Mouse (Mus musculus) brown adipose tissue, adult 24 weeks (tissue): ENCODE measurements around the gene Plcb1. TPM values are rescaled to one million over a fixed set of nuclear protein-coding genes. Genes with fewer than 3 reads are reported as not detected.

Experiments
- H3K27ac ChIP-seq: fragments of 200-500 bp; replicated peaks from 2 replicates; pipeline ENCODE4 v1.5.1; 2012; ENCODE audit warnings: low read depth, mild to moderate bottlenecking, low read length
- H3K4me1 ChIP-seq: fragments of 200-500 bp; 2 replicates; pipeline ENCODE4 v1.6.1; 2012; ENCODE audit warnings: low read length, mixed read lengths; ENCODE audit not compliant: control insufficient read depth, insufficient read depth, insufficient read length
- H3K4me3 ChIP-seq: fragments of 200-500 bp; 2 replicates; pipeline ENCODE4 v1.5.1; 2012; ENCODE audit warnings: low read depth, mild to moderate bottlenecking, low read length, moderate library complexity; ENCODE audit not compliant: insufficient read depth
- polyA plus RNA-seq: library from polyadenylated mRNA; stranded (reverse); fragments of >200 nt; gene quantifications from 2 replicates; pipeline ENCODE4 v1.2.4, GENCODE M21; 2012; ENCODE audit not compliant: missing spikeins, insufficient read depth, insufficient read length

Gene Plcb1
- polyA plus RNA-seq, 1 experiment, result 8.9 TPM

DNA sequence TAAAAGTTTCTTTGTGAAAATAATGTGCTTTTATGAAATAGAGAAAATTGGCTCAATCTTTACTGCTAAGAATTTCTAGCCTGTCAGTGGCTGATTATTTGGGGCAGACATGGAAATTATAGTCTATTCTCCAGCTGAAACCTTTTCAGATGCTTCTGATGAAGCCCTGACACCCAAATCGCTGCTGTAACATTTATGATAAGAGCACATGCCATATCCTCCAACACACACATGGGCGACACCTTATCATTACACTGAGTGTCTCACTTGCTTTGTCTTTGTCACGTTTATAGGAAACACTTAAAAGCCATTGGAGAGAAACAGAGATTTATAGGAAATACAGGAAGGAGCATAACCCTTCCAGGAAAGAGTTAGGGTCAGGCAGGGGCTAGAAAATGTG, 379.6 kb downstream of the Plcb1 start:
- Histone ChIP-seq H3K27ac (no peak overlapping the region), H3K4me3 (no peak overlapping the region), H3K4me1 (peaks cover 2% of the 10 kb centered on the region)

DNA sequence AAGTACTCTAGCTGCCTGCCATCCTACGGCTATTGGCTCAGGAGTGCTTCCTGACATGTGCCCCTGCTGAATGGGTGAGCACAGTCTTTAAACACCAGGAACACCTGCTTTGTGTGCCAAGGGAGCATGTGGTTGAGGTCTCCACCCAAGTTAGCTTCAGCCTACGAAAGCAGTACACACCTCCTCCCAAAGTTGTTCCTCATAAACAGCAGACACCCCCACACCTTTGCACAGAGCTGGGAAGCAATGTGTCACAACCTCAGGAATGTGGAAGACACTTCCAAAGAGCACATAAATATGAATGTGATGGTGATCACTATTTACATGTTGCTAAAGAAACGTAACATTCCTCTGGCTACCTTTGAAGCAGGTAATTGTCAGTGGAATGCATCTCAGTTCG, 389.7 kb downstream of the Plcb1 start:
- Histone ChIP-seq H3K4me1 (no peaks in the 10 kb centered on the region), H3K27ac (no peak overlapping the region), H3K4me3 (no peak overlapping the region)

DNA sequence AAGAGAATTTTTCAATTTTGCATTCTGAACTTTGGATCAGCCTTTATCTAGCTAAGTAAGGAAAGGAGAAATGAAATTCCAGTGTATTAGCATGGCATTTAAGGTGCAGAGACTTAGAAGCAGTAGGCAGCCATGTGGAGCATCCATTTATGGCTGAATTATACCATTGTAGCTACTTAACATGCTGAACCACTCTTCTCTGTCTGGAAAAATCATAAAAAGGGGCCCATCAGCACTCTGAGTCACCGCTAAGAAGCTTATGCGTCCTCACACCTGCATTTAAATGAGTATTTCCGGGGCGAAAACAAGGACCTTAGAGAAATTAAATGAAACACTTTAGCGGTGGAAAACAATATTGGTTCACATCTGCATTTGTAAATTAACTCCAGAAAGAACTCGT, 401.8 kb downstream of the Plcb1 start:
- no peak overlapping the region for H3K4me3 ChIP-seq
- H3K27ac ChIP-seq, result no peak overlapping the region
- no peaks in the 10 kb centered on the region for H3K4me1 ChIP-seq

- Histone ChIP-seq H3K27ac (no peak overlapping the region), H3K4me1 (peaks cover 13% of the 10 kb centered on the region), H3K4me3 (no peak overlapping the region)
Observed at GRCm38 (mm10) chr2:135200830-135201229, 415.0 kb downstream of the Plcb1 start.

- Histone ChIP-seq H3K27ac (no peak overlapping the region), H3K4me1 (peaks cover 13% of the 10 kb centered on the region), H3K4me3 (no peak overlapping the region)
Observed at GRCm38 (mm10) chr2:135202390-135202789, 416.5 kb downstream of the Plcb1 start.

DNA sequence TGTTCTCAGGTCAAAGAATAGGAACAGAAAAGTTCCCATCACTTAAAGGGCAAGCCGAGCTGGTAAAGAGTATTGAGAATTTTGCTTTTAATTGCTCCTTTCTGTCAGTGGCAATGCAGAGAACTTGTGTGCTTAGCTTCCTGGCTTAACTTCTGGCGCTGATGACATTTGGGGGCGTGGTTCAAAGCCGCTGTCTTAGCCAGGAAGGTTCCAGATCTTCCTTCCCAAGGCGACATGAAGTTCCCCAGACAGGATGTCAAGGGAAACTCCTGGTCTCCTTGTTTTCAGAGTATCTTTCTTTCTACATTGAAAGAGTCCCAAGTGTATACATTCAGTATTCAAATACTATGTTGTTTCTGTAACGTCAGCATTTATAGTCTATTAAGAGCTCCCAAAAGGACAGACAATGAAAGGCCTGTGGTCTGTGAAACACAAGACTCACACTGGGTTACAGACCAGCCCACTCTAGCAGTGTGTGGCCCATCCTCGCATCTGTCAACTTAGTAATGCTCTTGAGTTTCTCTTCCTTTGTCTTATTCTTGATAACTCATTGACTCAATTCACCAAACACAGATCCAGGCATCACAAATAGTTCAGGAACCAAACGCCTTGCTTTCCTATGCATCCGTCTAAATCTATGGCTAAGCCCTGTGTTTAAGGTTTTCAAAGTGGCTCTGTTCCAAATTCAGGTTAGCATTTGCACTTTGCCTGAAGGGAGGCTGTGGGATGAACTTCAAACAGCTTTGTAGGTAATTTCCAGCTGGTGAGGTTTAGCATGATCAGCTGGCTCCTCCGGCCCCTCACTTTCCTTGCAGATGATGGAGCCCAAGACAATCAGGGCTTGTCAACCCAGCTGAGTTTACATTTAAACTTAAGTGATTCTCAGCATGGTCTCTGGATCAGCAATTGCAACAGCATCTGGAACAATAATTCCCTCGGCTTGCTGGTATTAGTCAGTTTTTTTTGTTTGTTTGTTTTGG, 418.6 kb downstream of the Plcb1 start:
- H3K4me1 ChIP-seq, result peaks cover 13% of the 10 kb centered on the region
- H3K4me3 ChIP-seq, result no peak overlapping the region
- no peak overlapping the region; the same call in 1 of the 2 replicates for H3K27ac ChIP-seq

DNA sequence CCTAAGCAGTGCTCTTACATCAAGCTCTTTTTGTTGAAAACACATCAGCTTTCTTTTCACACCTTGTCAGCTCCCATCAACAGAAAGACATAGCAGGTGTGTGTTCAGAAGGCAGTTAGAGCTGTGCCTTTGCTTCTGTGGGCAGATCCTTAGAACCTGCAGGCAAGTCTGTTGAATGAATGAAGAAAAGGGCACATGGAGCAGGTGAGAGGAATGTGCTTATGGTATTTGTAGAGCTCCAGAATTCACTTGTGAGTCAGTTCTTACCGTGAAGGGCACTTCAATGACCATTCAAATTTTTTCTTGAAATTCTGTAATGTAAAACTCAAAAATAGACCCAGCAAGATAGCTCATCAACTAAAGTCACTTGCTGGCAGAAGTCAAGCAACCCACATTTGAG, 423.0 kb downstream of the Plcb1 start:
- Histone ChIP-seq H3K27ac (no peak overlapping the region), H3K4me3 (no peak overlapping the region)

DNA sequence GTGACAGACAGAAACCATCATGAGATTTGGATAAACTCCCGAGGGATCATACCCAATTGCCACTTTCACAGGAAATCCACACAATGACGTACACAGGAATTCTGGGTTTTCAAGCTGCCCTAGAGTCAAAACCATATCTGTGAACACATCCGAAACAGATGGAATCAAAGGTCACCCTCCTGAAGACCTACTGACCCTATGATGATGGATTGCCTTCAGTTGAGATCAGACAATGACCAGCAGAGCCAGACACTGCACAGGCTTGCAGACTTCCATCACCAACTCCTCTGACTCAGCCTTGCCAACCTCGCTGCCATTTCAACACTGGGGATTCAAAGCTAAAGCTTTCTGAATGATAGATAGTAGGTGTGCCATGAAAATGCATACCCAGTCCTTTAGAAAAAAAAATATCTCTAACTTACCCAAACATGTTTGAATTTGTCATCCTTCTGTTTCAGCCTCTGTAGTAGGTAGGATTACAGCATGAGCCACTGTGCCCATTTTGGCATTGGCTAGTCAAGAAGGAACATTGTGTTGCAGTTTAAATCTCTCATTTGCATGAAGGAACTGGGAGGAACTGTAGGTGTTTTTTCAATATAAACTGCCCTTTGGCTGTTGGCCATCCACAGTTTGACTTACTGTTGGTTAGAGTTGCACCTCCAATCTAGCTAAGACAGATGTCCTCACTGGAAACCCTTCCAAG, 429.0 kb downstream of the Plcb1 start:
- Histone ChIP-seq H3K4me1 (peaks cover 3% of the 10 kb centered on the region; the same call in 1 of the 2 replicates), H3K4me3 (no peak overlapping the region), H3K27ac (no peak overlapping the region)

More for the DNA sequence above, 423.0 kb downstream of the Plcb1 start:
- H3K4me1 ChIP-seq, result peaks cover 3% of the 10 kb centered on the region; the same call in 1 of the 2 replicates

DNA sequence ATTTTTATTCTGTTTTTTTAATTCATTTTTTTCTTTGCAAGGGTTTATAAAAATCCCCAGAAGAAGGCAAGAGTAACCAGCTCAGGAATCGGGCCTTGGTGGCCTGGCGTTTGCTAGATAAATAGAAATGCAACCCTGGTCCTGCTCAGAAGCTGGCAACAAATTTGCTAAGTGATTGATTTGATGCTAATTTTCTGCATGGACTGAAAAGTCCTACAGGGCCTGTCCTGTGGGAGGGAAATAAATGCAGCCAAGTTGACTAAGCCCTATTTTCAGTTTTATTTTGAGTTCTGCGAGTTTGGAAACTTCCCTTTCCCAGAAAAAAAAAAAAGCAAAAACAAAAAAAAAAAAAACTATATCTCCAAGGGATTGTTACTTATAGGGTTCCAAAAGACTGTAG, 433.5 kb downstream of the Plcb1 start:
- H3K4me1 ChIP-seq, result peaks cover 9% of the 10 kb centered on the region
- no peak overlapping the region for H3K27ac ChIP-seq
- no peak overlapping the region for H3K4me3 ChIP-seq

DNA sequence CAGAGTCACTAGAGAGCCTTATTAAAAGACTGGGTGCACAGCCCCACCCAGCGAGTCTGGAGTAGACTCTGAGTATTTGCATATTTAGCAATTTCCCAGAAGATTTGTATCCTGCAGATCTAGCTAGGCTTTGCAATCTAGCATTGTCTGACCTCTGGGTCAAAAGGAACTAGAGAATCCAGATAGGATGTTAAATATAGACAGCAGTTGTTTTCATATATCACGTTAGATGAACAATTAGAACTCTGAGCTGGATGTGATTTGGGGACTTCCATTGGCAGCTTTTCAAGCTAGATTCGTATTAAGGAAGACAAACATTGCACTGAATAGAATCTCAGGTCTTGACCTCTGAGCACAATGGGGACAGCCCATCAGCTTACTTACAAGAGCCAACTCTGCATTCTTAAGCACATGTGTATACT, 439.7 kb downstream of the Plcb1 start:
- no peak overlapping the region for H3K4me3 ChIP-seq
- H3K27ac ChIP-seq, result 0 out of 2 replicates have a peak overlapping the region, but pooled peaks have one; percentile 81
- peaks cover 23% of the 10 kb centered on the region for H3K4me1 ChIP-seq

- Histone ChIP-seq H3K4me1 (peaks cover 11% of the 10 kb centered on the region; the same call in 1 of the 2 replicates), H3K4me3 (no peak overlapping the region), H3K27ac (no peak overlapping the region)
Observed at GRCm38 (mm10) chr2:135230262-135230661, 444.4 kb downstream of the Plcb1 start.

DNA sequence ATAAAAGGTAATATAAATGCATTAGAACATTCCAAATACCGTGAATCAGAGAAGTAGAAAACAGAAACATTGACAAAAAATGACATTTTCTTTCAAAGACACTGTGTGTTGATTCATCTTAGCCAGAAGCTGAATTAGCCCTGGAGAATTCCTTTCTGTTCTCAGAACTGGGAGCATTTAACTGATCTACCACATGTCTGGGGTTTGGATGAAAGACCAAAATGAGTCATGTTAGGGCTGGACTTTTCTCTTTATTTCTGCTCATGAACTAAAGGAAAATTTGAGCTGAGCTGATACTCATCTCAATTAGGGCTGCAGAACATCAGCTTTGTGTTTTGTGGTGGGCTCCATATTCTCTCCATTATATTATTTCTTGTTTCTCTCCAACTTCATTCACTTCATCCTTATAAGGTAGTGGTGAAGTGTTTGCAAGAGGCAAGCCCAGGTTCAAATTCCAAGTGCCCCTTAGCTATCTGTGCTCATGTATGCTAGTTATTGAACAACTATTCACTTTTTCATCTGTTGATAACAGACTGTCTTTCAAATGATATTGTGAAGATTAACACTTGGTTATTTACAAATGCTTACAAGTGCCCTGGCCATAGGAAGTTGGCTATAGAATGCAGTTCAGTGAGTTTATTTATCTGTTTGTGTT, 456.9 kb downstream of the Plcb1 start:
- no peak overlapping the region for H3K27ac ChIP-seq
- H3K4me1 ChIP-seq, result peaks cover 4% of the 10 kb centered on the region
- H3K4me3 ChIP-seq, result no peak overlapping the region

DNA sequence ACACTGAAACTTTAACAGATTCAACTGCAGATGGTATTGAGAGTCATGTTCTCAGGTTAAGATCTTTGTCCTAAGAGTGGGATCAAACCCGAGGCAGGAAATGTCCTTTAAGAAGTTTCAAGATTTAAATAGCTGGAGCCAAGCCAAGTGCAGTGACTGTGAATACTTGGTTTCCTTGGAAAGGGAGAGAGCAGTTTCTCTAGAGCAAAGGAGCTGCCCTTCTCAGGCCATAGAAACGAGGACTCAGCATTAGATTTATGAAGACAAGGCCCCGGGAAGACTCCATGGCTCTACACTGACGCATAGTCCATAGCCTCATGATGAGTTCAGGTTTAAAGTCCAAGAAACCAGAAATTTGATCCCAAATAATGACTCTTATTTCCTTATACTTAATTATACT, 457.9 kb downstream of the Plcb1 start:
- Histone ChIP-seq H3K4me3 (no peak overlapping the region), H3K27ac (0 out of 2 replicates have a peak overlapping the region, but pooled peaks have one; percentile 2), H3K4me1 (peaks cover 4% of the 10 kb centered on the region)

GRCm38 (mm10) chr2:135249925-135250324, 464.1 kb downstream of the Plcb1 start:
- Histone ChIP-seq H3K4me3 (no peak overlapping the region), H3K27ac (no peak overlapping the region), H3K4me1 (peaks cover 4% of the 10 kb centered on the region; the same call in 1 of the 2 replicates)

GRCm38 (mm10) chr2:135251821-135252315, 466.0 kb downstream of the Plcb1 start:
- Histone ChIP-seq H3K27ac (no peak overlapping the region), H3K4me1 (peaks cover 6% of the 10 kb centered on the region; the same call in 1 of the 2 replicates), H3K4me3 (no peak overlapping the region)
